Mouse (Mus musculus) adrenal gland, postnatal 25 days (tissue): ENCODE measurements at regions not wholly inside any gene's neighbourhood (a gene's known extent, or its start where the extent isn't known, plus 50 kb on each side); places are given as distances from the start of the nearest gene placed in this dataset.

Experiments used
- DNase-seq: peaks from one replicate; pipeline ENCODE4 v3.0.0; 2021; ENCODE audit warnings: mixed read lengths

GRCm38 (mm10) chr2:173368899-173369298, 92.6 kb upstream of the Pmepa1 start:
- DNase-seq = no peak

- DNase-seq = no peak
Observed at GRCm38 (mm10) chr2:173376926-173377325, 100.6 kb upstream of the Pmepa1 start.

- no peak for DNase-seq
Observed at GRCm38 (mm10) chr2:173377497-173378257, 101.3 kb upstream of the Pmepa1 start.

- DNase-seq = no peak
Observed at GRCm38 (mm10) chr2:173379736-173380135, 103.4 kb upstream of the Pmepa1 start.

GRCm38 (mm10) chr2:173380341-173380761, 104.0 kb upstream of the Pmepa1 start:
- DNase-seq = no peak

- DNase-seq = no peak
Observed at GRCm38 (mm10) chr2:173382176-173382813, 106.0 kb upstream of the Pmepa1 start.

- no peak for DNase-seq
Observed at GRCm38 (mm10) chr2:173384935-173385586, 108.7 kb upstream of the Pmepa1 start.

- DNase-seq = peak; percentile 61
Observed at GRCm38 (mm10) chr2:173385722-173386141, 109.4 kb upstream of the Pmepa1 start.

GRCm38 (mm10) chr2:173388140-173388539, 111.8 kb upstream of the Pmepa1 start:
- no peak for DNase-seq

- no peak for DNase-seq
Observed at GRCm38 (mm10) chr2:173392557-173393323, 116.4 kb upstream of the Pmepa1 start.

- DNase-seq = no peak
Observed at GRCm38 (mm10) chr2:173393324-173393592, 116.9 kb upstream of the Pmepa1 start.

- no peak for DNase-seq
Observed at GRCm38 (mm10) chr2:173395526-173395925, 119.2 kb upstream of the Pmepa1 start.

GRCm38 (mm10) chr2:173397846-173398331, 121.6 kb upstream of the Pmepa1 start:
- no peak for DNase-seq

- no peak for DNase-seq
Observed at GRCm38 (mm10) chr2:173405629-173406028, 116.8 kb upstream of the 1700021F07Rik start.

- no peak for DNase-seq
Observed at GRCm38 (mm10) chr2:173406344-173407094, 115.9 kb upstream of the 1700021F07Rik start.

- DNase-seq = no peak
Observed at GRCm38 (mm10) chr2:173407133-173407532, 115.3 kb upstream of the 1700021F07Rik start.

- DNase-seq = no peak
Observed at GRCm38 (mm10) chr2:173408681-173409081, 113.7 kb upstream of the 1700021F07Rik start.

- DNase-seq = no peak
Observed at GRCm38 (mm10) chr2:173409433-173409832, 113.0 kb upstream of the 1700021F07Rik start.

GRCm38 (mm10) chr2:173413906-173414656, 108.3 kb upstream of the 1700021F07Rik start:
- peak; percentile 41 for DNase-seq

GRCm38 (mm10) chr2:173415429-173415828, 107.0 kb upstream of the 1700021F07Rik start:
- DNase-seq = no peak

GRCm38 (mm10) chr2:173416921-173417320, 105.5 kb upstream of the 1700021F07Rik start:
- no peak for DNase-seq
